Mouse (Mus musculus) olfactory bulb, adult 2 months (tissue): ENCODE measurements around the gene Abr. TPM values are rescaled to one million over a fixed set of nuclear protein-coding genes. Genes with fewer than 3 reads are reported as not detected.

Source experiments
- H3K27ac ChIP-seq: fragments of 200-500 bp; 2 replicates; pipeline ENCODE4 v1.5.1; 2012; ENCODE audit warnings: low read depth, low read length; ENCODE audit not compliant: insufficient read depth
- H3K4me1 ChIP-seq: fragments of 200-500 bp; 2 replicates; pipeline ENCODE4 v1.6.1; 2012; ENCODE audit warnings: low read length; ENCODE audit not compliant: control insufficient read depth, insufficient read depth
- H3K4me3 ChIP-seq: fragments of 200-500 bp; 2 replicates; pipeline ENCODE4 v1.5.1; 2012; ENCODE audit warnings: mild to moderate bottlenecking, low read depth, low read length, moderate library complexity; ENCODE audit not compliant: insufficient read depth
- CTCF ChIP-seq: fragments of 200-500 bp; IDR thresholded peaks from 2 replicates; pipeline ENCODE4 v1.5.1; 2012; ENCODE audit warnings: low read depth, mild to moderate bottlenecking, low read length, moderate library complexity; ENCODE audit not compliant: insufficient read depth
- POLR2A ChIP-seq: fragments of 200-500 bp; IDR thresholded peaks from 2 replicates; pipeline ENCODE4 v1.6.1; 2012; ENCODE audit warnings: mild to moderate bottlenecking, low read depth, low read length, moderate library complexity; ENCODE audit not compliant: insufficient read depth
- WGBS: fragments of 180-500 bp; shearing (Covaris S2); methylation state at CpG from one replicate; pipeline ENCODE4 v1.1.7; 2018; 5-methylcytosine and 5-hydroxymethylcytosine counted together
- polyA plus RNA-seq: library from polyadenylated mRNA; stranded (reverse); fragments of >200 nt; gene quantifications from 2 replicates; pipeline ENCODE4 v1.2.4, GENCODE M21; 2012; ENCODE audit warnings: low replicate concordance; ENCODE audit not compliant: missing spikeins, insufficient read depth, insufficient read length

Abr gene
- polyA plus RNA-seq, 1 experiment: 244 TPM

DNA sequence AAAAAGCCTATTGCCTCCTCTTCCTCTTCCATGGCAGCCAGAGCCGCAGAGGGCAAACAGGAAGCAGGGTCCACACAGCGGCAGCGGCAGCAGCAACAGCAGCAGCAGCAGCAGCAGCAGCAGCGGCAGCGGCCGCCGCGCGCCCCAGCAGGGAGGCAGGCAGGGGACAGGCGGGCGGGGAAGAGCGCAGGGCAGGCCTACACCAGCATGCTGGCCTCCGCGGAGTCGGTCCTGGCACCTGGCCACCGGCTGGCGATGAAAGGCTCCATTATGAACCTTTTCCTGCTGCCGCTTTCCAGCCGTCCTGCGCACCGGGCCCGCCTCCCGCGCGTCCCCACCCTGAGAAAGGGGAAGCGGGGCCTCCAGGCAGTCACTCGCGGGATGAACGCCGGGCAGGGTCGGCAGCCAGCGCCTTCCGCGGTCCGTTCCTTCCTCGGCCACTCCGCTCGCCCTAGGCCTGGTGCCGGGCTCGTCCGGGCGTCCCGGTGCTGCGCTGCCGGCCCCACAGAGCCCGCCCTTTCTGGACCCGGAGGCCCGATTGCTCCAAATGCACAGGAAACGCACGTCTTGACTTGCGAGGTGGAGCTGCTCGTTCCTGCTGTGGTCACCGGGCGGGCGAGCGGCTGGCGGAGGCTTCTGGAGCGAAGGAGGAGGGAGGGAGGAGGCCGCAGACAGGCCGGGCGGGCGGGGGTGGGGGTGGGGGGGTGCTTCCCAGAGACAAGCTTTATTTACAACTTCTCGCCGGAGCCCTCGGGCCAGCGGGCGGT lies 127.6 kb downstream of the Abr start:
- Histone ChIP-seq H3K27ac (peak overlapping the region; percentile 43), H3K4me3 (peak overlapping the region; percentile 47), H3K4me1 (peaks cover 67% of the 10 kb centered on the region)
- under 1% methylated on average over 54 of the region's 67 CpGs for WGBS
- no peak; the same call in 1 of the 2 replicates for TF ChIP-seq POLR2A
- TF ChIP-seq CTCF: no peak

DNA sequence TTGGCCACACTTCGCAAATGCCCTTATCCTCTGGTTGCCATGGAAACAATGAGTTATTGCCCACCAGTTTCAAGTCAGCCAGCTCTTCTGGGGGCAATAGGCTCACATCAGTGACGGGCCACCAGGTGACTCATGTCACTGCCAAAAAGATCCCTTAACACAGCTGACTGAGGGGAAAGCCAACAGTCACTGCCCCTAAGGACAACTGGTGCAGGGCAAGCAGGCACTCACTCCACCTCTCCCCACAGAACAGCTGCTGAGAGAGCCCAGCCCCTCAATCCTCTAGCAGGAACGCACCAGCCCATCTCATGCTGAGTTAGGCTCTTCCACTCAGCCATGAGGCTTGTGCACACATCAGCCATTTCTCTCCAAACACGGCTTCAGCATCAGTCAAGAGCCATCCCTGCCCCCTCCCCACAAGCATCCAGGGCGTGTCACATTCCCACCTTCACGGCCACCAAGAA lies 128.3 kb downstream of the Abr start:
- H3K4me3 ChIP-seq: peak overlapping the region; percentile 47
- 6% methylated on average over 6 of the region's 6 CpGs for WGBS
- 0 out of 2 replicates have a peak, but pooled peaks have one; percentile 13 for TF ChIP-seq POLR2A
- TF ChIP-seq CTCF: no peak
- peak overlapping the region; percentile 43 for H3K27ac ChIP-seq
- H3K4me1 ChIP-seq: peaks cover 67% of the 10 kb centered on the region

GRCm38 (mm10) chr11:76493167-76493566 lies 128.9 kb downstream of the Abr start:
- WGBS: 52% methylated on average over 4 of the region's 4 CpGs
- H3K4me1 ChIP-seq: peaks cover 63% of the 10 kb centered on the region
- TF ChIP-seq CTCF (no peak), POLR2A (no peak)
- peak overlapping the region; percentile 43; the same call in 1 of the 2 replicates for H3K27ac ChIP-seq
- H3K4me3 ChIP-seq: peak overlapping the region; percentile 47; the same call in 1 of the 2 replicates

DNA sequence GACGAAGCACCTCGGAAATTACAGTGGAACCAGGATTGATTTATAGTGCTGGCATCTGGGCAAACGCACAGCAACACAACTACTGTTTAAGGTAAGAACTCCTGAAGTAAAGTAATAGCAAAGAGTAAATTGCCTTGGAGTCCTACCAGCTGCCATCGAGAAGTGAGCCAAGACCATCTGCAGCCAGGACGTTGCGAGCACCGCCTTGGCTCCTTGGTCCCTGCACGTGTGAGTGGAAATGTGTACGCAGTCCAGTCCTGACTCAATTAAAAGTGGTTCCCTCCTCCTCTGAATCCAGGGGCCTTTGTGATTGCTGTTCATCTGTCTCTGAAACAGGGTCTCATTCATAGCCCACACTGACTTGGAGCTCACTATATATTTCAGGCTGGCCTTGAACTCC lies 130.3 kb downstream of the Abr start:
- Histone ChIP-seq H3K4me3 (no peak overlapping the region), H3K27ac (no peak overlapping the region), H3K4me1 (peaks cover 57% of the 10 kb centered on the region)
- TF ChIP-seq POLR2A: no peak
- TF ChIP-seq CTCF: no peak
- 14% methylated on average over 9 of the region's 9 CpGs for WGBS

- peaks cover 52% of the 10 kb centered on the region for H3K4me1 ChIP-seq
These were observed 132.7 kb downstream of the Abr start for GRCm38 (mm10) chr11:76489407-76489806.

DNA sequence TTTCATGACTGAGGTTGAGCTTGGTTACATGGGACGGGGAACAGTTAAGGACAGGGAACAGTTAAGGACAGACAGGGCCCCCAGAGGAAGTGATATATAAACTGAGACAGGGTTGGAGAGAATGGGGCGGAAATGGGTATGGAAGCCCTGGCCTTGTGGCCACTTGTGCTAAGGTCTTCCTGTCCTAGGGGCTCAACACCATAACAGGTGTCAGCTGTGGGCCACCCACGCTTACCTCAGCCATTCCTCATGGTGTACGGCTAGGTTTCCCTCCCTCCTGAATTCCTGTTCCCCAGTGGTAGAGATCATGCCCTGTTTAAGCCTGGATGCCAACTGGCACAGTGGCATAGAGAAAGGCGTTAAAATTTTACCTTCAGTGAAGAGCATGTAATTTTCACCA lies 135.1 kb downstream of the Abr start:
- Histone ChIP-seq H3K4me3 (no peak overlapping the region), H3K4me1 (peaks cover 47% of the 10 kb centered on the region), H3K27ac (peak overlapping the region; percentile 48)
- 53% methylated on average over 5 of the region's 5 CpGs for WGBS
- TF ChIP-seq CTCF: no peak
- TF ChIP-seq POLR2A: no peak

More at GRCm38 (mm10) chr11:76489407-76489806, 132.7 kb downstream of the Abr start:
- Histone ChIP-seq H3K27ac (no peak overlapping the region), H3K4me3 (no peak overlapping the region)
- no peak for TF ChIP-seq POLR2A
- TF ChIP-seq CTCF: no peak
- WGBS: 58% methylated on average over 6 of the region's 6 CpGs

GRCm38 (mm10) chr11:76484033-76484432 lies 138.1 kb downstream of the Abr start:
- no peak overlapping the region for H3K4me3 ChIP-seq
- TF ChIP-seq POLR2A: no peak
- no peak for TF ChIP-seq CTCF
- peaks cover 52% of the 10 kb centered on the region for H3K4me1 ChIP-seq
- WGBS: 72% methylated on average over 2 of the region's 2 CpGs
- H3K27ac ChIP-seq: no peak overlapping the region; the same call in 1 of the 2 replicates

DNA sequence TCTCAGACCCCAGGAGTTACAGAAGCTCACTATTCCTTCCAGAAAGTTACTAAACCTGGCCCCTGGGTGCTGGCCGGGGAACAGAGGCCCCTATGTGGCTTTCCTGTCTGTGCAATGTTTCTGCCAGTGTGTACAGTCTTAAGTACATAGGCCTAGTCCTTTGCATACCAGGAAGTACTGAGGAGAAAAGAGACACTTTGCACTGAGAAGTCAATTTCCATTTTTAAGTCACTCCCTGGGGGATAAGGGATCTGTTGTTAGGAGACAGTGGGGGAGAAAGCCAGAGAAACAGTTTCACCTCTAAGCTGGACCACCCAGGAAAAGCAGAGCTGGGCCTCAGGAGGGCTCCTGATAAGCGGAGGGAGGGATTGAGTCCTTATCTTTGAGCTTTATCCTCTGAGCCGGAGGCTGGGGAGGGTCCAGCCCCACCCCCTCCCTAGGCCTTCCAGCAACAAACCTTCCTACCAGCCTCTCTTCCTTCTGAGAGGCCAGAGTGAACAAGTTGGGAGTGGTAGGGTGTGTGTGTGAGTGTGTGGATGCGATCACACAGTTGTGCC lies 138.9 kb downstream of the Abr start:
- H3K27ac ChIP-seq: peak overlapping the region; percentile 37; the same call in 1 of the 2 replicates
- no peak overlapping the region for H3K4me3 ChIP-seq
- 27% methylated on average over 4 of the region's 4 CpGs for WGBS
- no peak for TF ChIP-seq CTCF
- TF ChIP-seq POLR2A: no peak
- peaks cover 59% of the 10 kb centered on the region for H3K4me1 ChIP-seq

GRCm38 (mm10) chr11:76482697-76483096 lies 139.4 kb downstream of the Abr start:
- Histone ChIP-seq H3K4me3 (no peak overlapping the region), H3K27ac (0 out of 2 replicates have a peak overlapping the region, but pooled peaks have one; percentile 37), H3K4me1 (peaks cover 57% of the 10 kb centered on the region)
- no peak for TF ChIP-seq CTCF
- no peak for TF ChIP-seq POLR2A
- WGBS: 56% methylated on average over 5 of the region's 5 CpGs
